Mouse (Mus musculus) C2C12 (cell line): ENCODE data around the gene Kalrn.

Source experiments
- CTCF ChIP-seq: IDR thresholded peaks from one replicate; pipeline ENCODE4 v1.5.1; 2011; ENCODE audit not compliant: control insufficient read depth, insufficient read depth, insufficient read length
- MAX ChIP-seq: IDR thresholded peaks from one replicate; pipeline ENCODE4 v1.6.1; 2011; ENCODE audit warnings: mild to moderate bottlenecking, control low read depth
- MYOD1 ChIP-seq: IDR thresholded peaks from one replicate; pipeline ENCODE4 v1.6.1; 2011; ENCODE audit warnings: low read depth; ENCODE audit not compliant: control insufficient read depth, insufficient read length
- USF1 ChIP-seq: IDR thresholded peaks from one replicate; pipeline ENCODE4 v1.6.1; 2011; ENCODE audit warnings: low read depth, mild to moderate bottlenecking, control low read depth, moderate library complexity

- TF ChIP-seq CTCF (no peak), MAX (no peak), USF1 (no peak), MYOD1 (no peak)
These were observed 649.6 kb downstream of the Kalrn start for GRCm38 (mm10) chr16:33923758-33924157.
